Mouse (Mus musculus) embryonic fibroblast, embryonic 13.5 days (primary cell): ENCODE results near the gene Capn3. TPM values are rescaled to one million over a fixed set of nuclear protein-coding genes. Genes with fewer than 3 reads are reported as not detected.

Experiments
- H3K27ac ChIP-seq: 2 replicates; pipeline ENCODE4 v1.5.1; 2012; ENCODE audit warnings: low read length, control low read depth, inconsistent platforms; ENCODE audit not compliant: insufficient read depth
- H3K4me1 ChIP-seq: 2 replicates; pipeline ENCODE4 v1.6.1; 2011; ENCODE audit warnings: low read length; ENCODE audit not compliant: control insufficient read depth, insufficient read depth
- H3K4me3 ChIP-seq: 2 replicates; pipeline ENCODE4 v1.5.1; 2011; ENCODE audit warnings: mild to moderate bottlenecking, control low read depth, low read length; ENCODE audit not compliant: insufficient read depth
- CTCF ChIP-seq: IDR thresholded peaks from 2 replicates; pipeline ENCODE4 v1.5.1; 2011; ENCODE audit warnings: mild to moderate bottlenecking, control low read depth, low read length, moderate library complexity, borderline replicate concordance; ENCODE audit not compliant: insufficient read depth
- POLR2A ChIP-seq: IDR thresholded peaks from 2 replicates; pipeline ENCODE4 v1.6.1; 2011; ENCODE audit warnings: low read depth, mild to moderate bottlenecking, control low read depth, low read length, moderate library complexity
- polyA plus RNA-seq: library from polyadenylated mRNA; stranded (reverse); fragments of >200 nt; gene quantifications from 2 replicates; pipeline ENCODE4 v1.2.4, GENCODE M21; 2011; ENCODE audit warnings: low read depth; ENCODE audit not compliant: missing spikeins, insufficient read length

The Capn3 gene
- polyA plus RNA-seq, 1 experiment = not detected

DNA sequence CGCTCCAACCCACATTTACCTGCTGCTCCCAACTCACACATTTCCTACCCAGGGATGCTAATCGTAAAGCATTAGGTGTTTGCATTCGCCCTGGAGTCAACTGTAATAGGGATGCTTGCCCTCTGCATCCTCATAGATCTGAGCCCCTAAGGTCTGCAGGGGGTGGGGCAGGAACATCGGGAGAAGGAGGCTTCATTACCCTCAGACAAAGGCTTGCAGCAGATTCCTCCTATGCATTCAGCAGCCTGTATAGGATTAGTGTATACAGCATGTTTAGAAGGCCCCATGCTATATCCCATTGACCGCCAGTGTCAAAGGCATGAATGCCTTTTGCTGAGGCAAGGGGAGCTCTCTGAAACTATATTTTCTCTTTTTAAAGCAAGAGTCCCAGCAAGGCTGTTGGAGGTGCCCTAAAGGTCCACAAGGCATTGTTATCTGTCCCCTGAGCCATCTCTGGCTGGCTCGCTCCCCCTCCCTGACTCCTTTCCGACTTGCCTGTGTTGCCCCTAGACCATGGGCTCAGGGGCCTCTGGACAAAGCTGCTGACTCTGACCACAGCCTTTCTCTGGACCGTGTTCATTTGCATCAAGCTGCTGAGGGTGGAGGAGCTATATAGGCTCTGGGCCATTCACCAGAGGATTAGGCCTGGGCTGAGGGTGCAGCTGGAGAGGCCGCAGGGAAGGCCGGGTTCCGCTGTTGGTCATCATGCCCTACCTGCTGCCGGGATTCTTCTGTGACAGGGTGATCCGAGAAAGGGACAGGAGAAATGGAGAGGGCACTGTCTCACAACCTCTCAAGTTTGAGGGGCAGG lies 20.7 kb downstream of the Capn3 start:
- TF ChIP-seq CTCF (no peak), POLR2A (no peak)
- Histone ChIP-seq H3K27ac (no peak overlapping the region), H3K4me1 (no peaks in the 10 kb centered on the region), H3K4me3 (no peak overlapping the region)

- Histone ChIP-seq H3K27ac (no peak overlapping the region), H3K4me3 (no peak overlapping the region), H3K4me1 (no peaks in the 10 kb centered on the region)
- TF ChIP-seq POLR2A (no peak), CTCF (peak; percentile 64; the same call in 1 of the 2 replicates)
These were observed 22.8 kb downstream of the Capn3 start for GRCm38 (mm10) chr2:120478600-120478999.

- no peaks in the 10 kb centered on the region for H3K4me1 ChIP-seq
- no peak for TF ChIP-seq CTCF
- no peak for TF ChIP-seq POLR2A
- H3K4me3 ChIP-seq = no peak overlapping the region
- H3K27ac ChIP-seq = no peak overlapping the region
These were observed 26.1 kb downstream of the Capn3 start for GRCm38 (mm10) chr2:120481921-120482320.

GRCm38 (mm10) chr2:120482506-120483389 lies 26.9 kb downstream of the Capn3 start:
- TF ChIP-seq CTCF (no peak), POLR2A (no peak)
- H3K4me1 ChIP-seq = no peaks in the 10 kb centered on the region
- no peak overlapping the region for H3K4me3 ChIP-seq
- no peak overlapping the region for H3K27ac ChIP-seq

DNA sequence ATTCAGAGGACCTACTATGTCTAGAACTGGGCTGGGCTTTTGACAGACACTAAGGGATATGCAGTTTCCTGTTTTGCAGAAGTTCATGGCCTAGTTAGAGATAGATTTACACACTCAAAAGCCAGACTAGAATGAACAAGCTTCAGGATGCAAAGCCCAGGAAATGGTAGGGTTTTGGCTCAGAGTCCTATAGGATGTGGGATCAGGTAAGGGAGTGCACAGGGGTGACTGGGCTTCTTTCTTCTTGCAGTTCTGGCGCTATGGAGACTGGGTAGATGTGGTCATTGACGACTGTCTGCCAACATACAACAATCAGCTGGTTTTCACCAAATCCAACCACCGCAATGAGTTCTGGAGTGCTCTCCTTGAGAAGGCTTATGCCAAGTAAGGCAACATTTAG lies 28.4 kb downstream of the Capn3 start:
- TF ChIP-seq POLR2A = no peak
- TF ChIP-seq CTCF = no peak
- no peak overlapping the region for H3K27ac ChIP-seq
- H3K4me3 ChIP-seq = no peak overlapping the region
- H3K4me1 ChIP-seq = no peaks in the 10 kb centered on the region

- Histone ChIP-seq H3K27ac (no peak overlapping the region), H3K4me1 (no peaks in the 10 kb centered on the region), H3K4me3 (no peak overlapping the region)
- TF ChIP-seq POLR2A = no peak
- TF ChIP-seq CTCF = no peak
These were observed 37.4 kb downstream of the Capn3 start for GRCm38 (mm10) chr2:120493254-120493653.

GRCm38 (mm10) chr2:120496511-120496910 lies 40.7 kb downstream of the Capn3 start:
- H3K4me3 ChIP-seq = no peak overlapping the region
- H3K4me1 ChIP-seq = no peaks in the 10 kb centered on the region
- TF ChIP-seq POLR2A (no peak), CTCF (no peak)
- no peak overlapping the region for H3K27ac ChIP-seq

- Histone ChIP-seq H3K4me3 (no peak overlapping the region), H3K27ac (no peak overlapping the region), H3K4me1 (peaks cover 5% of the 10 kb centered on the region; the same call in 1 of the 2 replicates)
- TF ChIP-seq CTCF (no peak), POLR2A (no peak)
These were observed 44.2 kb downstream of the Capn3 start for GRCm38 (mm10) chr2:120499971-120500471.

- TF ChIP-seq POLR2A (no peak), CTCF (no peak)
- H3K4me3 ChIP-seq = no peak overlapping the region
- no peak overlapping the region for H3K27ac ChIP-seq
- peaks cover 5% of the 10 kb centered on the region; the same call in 1 of the 2 replicates for H3K4me1 ChIP-seq
These were observed 45.5 kb downstream of the Capn3 start for GRCm38 (mm10) chr2:120501136-120501918.
